Mouse (Mus musculus): ENCODE data around the gene Itgb8.

DNA sequence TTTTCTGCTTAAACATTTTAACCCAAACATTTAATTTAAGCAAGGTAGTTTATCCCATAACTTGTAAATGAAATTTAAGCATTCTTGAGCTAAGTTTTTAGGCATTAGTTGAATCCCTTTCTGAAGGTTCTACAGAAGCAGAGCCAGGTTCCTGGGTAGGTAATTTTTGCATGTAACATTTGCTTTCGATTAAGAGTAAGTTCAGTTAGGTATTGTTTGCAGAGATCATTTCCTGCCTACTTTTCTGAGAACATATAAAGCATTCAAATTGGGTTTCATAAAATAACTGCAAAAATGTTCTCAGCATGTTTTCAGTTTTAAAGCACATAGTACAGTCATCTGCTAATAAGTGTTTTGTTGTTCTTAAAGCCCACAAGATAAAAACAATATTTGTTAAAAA is 53.2 kb downstream of the Itgb8 start:
- TF ChIP-seq CTCF (IDR thresholded peaks at IDR 0.05; ENCODE audit: borderline replicate concordance, insufficient read depth, low read depth, low read length): no peak
- TF ChIP-seq POLR2A (IDR thresholded peaks at IDR 0.05; ENCODE audit: borderline replicate concordance, insufficient read depth, low read length): no peak

Data from cerebellum, adult 2 months (tissue).